Mouse (Mus musculus): ENCODE measurements around the gene Dok1.

Gene Dok1

DNA sequence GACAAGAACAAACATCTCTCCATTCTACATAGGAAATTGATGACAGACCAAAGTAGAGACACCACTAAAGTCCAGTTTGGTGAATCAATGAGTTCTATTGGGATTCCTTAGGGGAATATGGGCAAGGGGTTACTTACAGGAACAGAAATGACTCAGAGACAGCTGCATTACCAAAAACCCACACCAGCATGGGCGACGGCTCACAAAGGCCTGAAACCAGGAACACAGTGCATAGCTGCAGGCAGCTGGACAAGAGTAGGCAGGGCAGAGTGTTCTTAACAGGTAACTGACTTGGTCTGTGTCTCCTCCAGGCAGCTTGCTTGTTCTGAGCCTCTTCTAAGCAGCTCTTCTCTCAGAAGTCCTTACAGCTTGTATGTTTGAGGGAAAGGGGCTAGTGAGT lies 17.5 kb downstream of the Dok1 start:
- DNase-seq (ENCODE audit: extremely low read depth, low read depth, low spot score) = no peak

DNA sequence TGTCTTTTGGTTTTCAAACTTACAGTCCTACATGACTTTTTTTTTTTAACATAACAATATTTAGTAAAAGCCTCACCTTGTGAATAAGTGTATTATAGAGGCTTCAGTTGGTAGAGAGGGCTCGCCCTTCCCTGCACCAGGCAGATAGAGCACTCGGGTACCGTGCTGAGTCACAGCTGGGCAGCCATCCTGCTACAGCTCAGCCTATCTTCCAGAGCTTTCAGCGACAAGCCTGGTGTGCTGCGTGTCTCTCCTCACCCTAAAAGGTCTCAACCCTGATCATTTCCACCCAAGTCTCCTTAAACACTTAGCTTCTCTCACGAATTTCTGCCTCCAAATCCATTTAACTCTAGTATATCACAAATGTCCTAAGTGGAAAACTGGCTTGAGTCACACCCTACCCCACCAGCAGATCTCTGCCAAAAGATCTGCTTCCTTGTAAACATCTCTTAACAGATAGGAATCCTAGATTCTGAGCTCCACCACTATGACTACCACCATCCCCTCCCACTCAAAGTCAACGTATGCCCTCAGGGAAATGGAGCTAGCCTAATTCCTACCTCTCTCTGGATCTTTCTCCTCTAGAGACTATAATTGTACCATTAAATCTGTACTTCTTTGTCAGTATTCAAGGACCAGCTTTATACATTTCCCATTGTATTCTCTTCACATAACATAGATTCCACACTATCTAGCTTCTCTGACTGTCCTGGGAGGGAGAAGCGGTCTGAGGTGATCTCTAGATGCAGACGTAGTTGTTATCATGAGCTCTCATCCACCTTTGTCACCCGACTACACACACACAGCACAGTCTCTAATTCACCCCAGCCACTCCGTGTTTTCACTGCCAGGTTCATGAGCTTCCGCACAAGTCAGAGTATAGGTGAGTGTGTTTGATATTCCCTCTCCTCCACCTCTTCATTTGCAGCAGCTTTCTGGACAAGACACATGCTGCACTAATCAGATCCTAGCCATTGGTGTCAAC lies 18.5 kb downstream of the Dok1 start:
- DNase-seq (ENCODE audit: extremely low read depth, low read depth, low spot score) = no peak

- DNase-seq (ENCODE audit: extremely low read depth, low read depth, low spot score) = no peak
These were observed 19.8 kb downstream of the Dok1 start for GRCm38 (mm10) chr6:83013444-83013843.

GRCm38 (mm10) chr6:83011756-83012155 lies 21.5 kb downstream of the Dok1 start:
- no peak for DNase-seq (ENCODE audit: extremely low read depth, low read depth, low spot score)

- no peak for DNase-seq (ENCODE audit: extremely low read depth, low read depth, low spot score)
These were observed 22.0 kb downstream of the Dok1 start for GRCm38 (mm10) chr6:83011255-83011654.

- DNase-seq (ENCODE audit: extremely low read depth, low read depth, low spot score) = no peak
These were observed 23.3 kb downstream of the Dok1 start for GRCm38 (mm10) chr6:83010010-83010409.

DNA sequence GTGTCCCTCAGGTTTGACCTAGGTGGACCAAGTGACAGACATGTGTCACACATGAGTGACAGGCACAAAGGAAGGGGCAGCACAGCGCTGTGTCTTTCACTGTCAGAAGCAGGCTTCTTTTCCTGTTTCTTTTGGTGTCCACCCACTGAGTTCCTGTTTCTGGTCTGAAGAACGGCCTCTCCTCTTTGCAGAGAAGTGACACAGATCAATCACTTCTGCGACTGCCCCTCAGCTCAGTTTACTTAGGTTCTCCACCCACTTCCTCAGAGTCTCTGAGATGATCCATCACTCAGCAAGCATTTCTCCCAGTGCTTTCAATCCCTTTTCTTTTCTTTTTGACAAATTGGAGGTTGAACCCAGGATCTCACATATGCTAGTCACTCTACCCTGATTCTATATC lies 24.6 kb downstream of the Dok1 start:
- no peak for DNase-seq (ENCODE audit: extremely low read depth, low read depth, low spot score)

DNA sequence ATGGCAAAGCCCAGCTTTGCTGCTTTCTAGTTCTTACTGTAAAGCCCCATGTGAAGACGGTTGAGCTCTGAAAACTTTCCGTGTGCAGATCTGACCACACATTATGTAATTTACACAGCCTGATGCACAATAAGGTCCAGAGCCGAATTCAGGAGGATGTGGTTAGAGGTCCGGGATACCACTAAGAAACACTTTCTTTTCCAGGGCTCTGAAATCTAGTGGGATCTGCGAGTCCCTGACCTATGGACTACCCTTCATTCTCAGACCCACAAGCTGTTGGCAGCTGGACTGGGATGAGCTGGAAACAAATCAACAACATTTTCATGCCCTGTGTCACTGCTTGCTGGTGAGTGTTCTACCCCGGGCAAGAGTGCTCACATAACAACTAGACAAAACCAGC lies 27.2 kb downstream of the Dok1 start:
- no peak for DNase-seq (ENCODE audit: extremely low read depth, low read depth, low spot score)

DNA sequence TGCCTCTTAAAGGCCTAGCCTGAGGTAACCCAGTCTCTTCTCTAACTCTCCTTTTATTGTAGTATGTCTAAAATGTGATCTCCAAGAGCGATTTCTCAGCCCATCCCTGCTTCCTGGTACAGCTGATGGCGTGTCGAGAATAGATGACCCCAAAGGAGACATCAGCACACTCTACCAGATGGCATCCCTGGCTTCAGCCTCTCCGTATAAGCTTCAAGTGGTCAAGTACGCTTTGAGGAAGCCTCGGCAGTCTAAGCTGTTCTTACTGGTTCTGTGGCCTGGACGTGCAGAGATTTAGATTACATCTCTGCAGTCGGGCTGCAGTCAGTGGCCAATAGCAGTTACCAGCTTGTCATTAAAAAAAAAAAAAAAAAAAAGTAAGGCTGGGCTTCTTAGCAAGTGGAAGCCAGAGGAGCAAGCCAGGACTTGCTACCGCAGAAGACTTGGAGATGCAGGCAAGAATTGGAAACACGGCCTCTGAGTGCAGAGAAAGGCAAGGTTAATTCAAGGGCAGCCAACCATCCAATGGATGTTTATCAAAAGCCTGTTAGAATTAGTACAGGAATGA lies 27.7 kb downstream of the Dok1 start:
- no peak for DNase-seq (ENCODE audit: extremely low read depth, low read depth, low spot score)

GRCm38 (mm10) chr6:83004872-83005271 lies 28.4 kb downstream of the Dok1 start:
- DNase-seq (ENCODE audit: extremely low read depth, low read depth, low spot score) = no peak

- DNase-seq (ENCODE audit: extremely low read depth, low read depth, low spot score) = no peak
These were observed 29.0 kb downstream of the Dok1 start for GRCm38 (mm10) chr6:83004309-83004708.

DNA sequence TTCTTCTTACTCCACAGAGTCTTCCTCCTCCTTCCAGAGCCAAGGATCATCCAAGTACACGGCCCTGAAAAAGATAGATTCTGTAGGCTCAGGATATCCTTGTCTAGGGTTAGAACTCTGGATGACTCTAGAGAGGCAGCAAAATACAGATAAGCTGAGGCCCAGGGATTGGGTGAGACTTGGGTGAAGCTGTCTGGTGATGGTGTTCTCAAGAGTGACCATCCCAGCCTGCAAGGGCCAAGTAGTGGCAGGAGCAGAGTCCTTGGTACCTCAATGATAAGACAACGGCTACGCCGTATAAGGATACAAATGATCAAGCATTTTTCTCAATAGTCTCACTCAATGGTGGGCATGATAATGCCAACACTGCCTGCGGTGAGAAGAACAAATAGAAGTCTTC lies 29.4 kb downstream of the Dok1 start:
- no peak for DNase-seq (ENCODE audit: extremely low read depth, low read depth, low spot score)

DNA sequence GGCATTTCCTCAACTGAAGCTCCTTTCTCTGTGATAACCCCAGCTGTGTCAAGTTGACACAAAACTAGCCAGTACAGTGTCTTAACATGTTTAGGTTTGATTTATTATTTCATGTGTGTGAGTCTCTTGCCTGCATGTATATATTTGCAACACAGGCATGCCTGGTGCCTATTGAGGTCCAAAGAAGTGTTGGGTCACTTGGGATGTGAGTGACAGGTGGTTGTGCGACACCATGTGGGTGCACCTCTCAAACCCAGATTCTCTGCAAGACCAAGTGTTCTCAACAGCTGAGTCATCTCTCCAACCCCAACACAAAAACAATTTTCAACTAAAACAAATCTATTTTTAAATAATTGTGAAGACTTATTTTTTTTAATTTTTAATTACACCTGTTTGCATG lies 30.2 kb downstream of the Dok1 start:
- no peak for DNase-seq (ENCODE audit: extremely low read depth, low read depth, low spot score)

- no peak for DNase-seq (ENCODE audit: extremely low read depth, low read depth, low spot score)
These were observed 33.3 kb downstream of the Dok1 start for GRCm38 (mm10) chr6:82999986-83000385.

DNA sequence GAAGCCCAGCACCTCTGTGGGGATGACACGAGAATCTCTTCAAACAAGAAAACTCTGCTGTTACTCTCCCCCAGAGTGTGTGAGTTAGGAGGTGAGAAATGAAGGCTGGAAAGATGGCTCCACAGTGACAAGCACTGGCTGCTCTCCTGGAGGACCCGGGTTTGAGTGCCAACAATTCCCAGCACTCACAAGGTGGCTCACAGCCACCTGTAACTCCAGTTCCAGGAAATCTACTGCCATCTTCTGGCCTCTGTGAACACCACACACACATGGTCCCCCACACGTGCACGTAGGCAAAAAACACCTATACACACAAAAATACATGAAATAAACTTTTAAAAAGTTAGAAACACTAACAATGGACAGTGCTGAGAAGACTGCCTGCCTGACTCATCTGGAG lies 34.9 kb downstream of the Dok1 start:
- no peak for DNase-seq (ENCODE audit: extremely low read depth, low read depth, low spot score)

- no peak for DNase-seq (ENCODE audit: extremely low read depth, low read depth, low spot score)
These were observed 35.7 kb downstream of the Dok1 start for GRCm38 (mm10) chr6:82997511-82998102.

DNA sequence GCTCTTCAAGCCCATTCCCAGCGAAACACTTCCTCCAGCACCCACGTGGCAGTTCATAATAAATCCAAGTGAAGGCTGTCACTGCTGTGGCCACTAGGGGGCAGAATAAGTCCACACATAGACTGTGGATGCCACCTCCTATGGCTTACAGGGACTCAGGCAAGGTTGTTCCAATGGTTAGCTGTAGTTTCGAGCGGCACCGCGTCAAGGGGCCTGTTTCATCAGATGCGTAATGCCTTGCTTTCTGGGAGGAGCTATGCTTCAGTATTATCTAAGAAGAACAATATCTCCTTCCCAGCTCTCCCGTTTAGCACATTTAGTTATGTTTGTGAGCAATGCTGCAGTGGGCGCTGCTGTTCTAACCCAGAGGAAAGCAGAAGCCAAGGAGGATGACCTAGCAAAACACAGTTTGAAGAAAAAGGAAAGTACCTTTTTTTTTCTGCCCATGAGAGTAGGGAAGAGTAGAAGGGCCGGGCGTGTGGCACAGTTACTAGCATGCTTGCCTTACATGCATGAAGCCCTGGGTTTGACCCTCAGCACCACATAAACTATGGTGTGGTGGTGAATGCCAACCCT lies 36.4 kb downstream of the Dok1 start:
- peak; percentile 50 for DNase-seq (ENCODE audit: extremely low read depth, low read depth, low spot score)

DNA sequence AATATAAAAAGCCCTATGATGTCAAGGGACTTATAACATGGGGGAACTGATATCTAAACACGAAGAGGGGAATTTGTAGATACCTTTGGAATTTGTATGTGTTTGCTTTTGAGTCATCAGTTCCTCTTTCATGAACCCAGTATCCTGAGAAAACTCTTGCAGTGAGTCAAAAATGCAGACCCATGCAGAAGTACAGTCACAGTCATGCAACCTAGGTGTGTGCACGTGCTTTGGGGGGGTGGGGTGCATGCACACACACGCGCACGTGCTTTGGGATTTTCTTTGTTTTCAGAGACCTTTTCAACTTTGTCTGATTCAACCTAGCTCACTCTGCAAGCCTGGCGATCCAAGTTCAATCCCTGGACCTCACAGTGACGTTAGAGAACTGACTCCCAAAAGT lies 38.9 kb downstream of the Dok1 start:
- no peak for DNase-seq (ENCODE audit: extremely low read depth, low read depth, low spot score)

DNA sequence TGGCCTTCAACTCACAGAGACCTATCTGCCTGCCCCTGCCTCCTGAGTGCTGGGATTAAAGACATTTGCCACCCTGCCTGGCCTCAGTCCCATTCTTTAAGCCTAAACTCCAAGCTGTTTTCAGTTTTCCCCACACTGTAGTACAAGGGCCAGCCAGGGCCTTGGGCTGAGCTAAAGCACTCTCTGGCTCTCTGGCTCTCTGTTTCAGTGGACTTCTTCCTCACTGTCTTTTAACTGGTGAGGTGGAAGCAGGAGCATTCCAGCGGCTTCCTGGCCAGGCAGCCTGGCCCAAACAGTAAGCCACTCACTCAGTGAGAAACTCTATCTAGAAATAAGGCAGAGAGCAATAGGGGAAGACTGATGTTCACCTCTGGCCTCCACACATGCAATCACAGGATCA lies 39.6 kb downstream of the Dok1 start:
- DNase-seq (ENCODE audit: extremely low read depth, low read depth, low spot score) = no peak

DNA sequence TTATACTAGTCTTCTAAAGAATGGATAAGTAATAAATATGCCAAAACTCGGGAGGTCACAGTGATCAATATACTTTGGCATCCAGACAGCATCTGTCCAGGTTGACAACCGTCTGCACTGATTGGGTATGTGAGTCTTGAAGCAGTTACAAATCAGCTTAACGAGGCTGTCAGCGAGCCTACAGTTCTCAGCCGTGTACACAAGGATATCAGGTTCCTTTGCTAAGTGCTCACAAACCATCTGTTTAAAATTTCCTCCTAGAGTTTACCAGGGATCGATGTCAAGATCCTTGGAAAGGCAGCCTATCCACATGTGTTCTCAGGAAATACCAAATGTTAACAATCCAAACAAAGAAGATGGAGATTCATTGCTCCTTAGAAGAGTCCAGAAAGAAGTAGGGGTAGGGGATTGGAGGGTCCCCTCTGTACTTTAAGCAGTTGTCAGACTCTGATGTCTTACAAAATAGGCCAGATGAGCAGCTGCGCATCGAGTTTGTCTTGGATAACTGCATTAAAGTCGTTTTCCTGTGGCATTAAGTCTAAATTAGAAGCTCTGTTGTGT lies 45.8 kb downstream of the Dok1 start:
- no peak for DNase-seq (ENCODE audit: extremely low read depth, low read depth, low spot score)
